Mouse (Mus musculus): ENCODE measurements around the gene Anxa9. TPM values are rescaled to one million over a fixed set of nuclear protein-coding genes. Genes with fewer than 3 reads are reported as not detected.

Gene Anxa9
- total and polyA plus RNA-seq, 3 experiments = 1.5 to 4.1 (median 2.5) TPM

DNA sequence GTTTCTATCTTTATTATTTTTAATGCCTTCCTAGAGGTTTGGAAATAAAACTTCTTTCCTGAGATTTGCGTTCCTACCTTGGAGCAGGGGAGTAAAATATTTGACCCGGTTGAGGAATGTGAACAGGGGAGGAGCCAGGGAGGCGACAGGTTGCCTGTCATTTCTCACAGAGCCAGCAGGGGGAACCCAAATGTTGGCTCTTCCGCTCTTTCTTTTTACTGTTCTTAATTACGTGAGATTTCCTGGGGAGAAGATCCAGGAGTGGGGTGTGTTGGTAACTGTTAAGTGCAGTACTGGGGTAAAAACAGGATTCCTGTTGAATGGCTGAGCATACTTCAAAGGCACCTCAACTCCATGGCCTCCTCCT lies 10.9 kb downstream of the Anxa9 start:
- Histone ChIP-seq H3K4me3 (replicated peaks in 1 of 3; ENCODE audit: low read depth in 2 of 3, low read length in 2 of 3, poor library complexity in 1 of 3) (no peak overlapping the region), H3K4me1 (ENCODE audit: control insufficient read depth in 1 of 2, insufficient read depth in 2 of 2) (peaks cover 0 to 23% of the 10 kb centered on the region in 2 experiments; a peak in 3 of 4 replicates), H3K36me3 (replicated peaks in 1 of 2; ENCODE audit: control insufficient read depth in 1 of 2, insufficient read depth in 1 of 2, low read length in 1 of 2) (peaks cover 24 to 65% of the 10 kb centered on the region in 2 experiments), H3K9me3 (replicated peaks; ENCODE audit: low read length) (no peaks in the 10 kb centered on the region), H3K27ac (ENCODE audit: insufficient read depth, low read depth) (no peak overlapping the region), H3K27me3 (replicated peaks) (no peaks in the 10 kb centered on the region), H3K4me2 (ENCODE audit: insufficient read depth, low read depth, poor library complexity, severe bottlenecking) (no peak overlapping the region), H3K9ac (ENCODE audit: insufficient read depth, low read depth) (no peak overlapping the region), H3K79me2 (replicated peaks; ENCODE audit: control insufficient read depth, extremely low read depth, insufficient read depth, poor library complexity, severe bottlenecking) (no peaks in the 10 kb centered on the region)
- in situ Hi-C loops (cut with MboI; ENCODE audit: low pct_ligation_motif_present, low pct_unique_long_range_greater_than_20kb, low sequenced_read_pairs) (no loop called here), dilution Hi-C loops (cut with MboI; ENCODE audit: extremely low pct_ligation_motif_present, extremely low pct_unique_long_range_greater_than_20kb, low sequenced_read_pairs) (no loop called here)
- DNase-seq (ENCODE audit: extremely low read depth) = peak; percentile 48
- no peak for TF ChIP-seq ZNF384 (IDR thresholded peaks at IDR 0.05; ENCODE audit: low read depth, low read length)
- no peak for TF ChIP-seq POLR2AphosphoS2 (IDR thresholded peaks at IDR 0.05; ENCODE audit: low read depth, low read length)
- TF ChIP-seq CTCF (conservative IDR thresholded peaks at IDR 0.05 in 1 of 2, IDR thresholded peaks at IDR 0.05 in 1 of 2; ENCODE audit: low read depth in 2 of 2, low read length in 2 of 2) = peak; percentile 57 to 76
- TF ChIP-seq EP300 (IDR thresholded peaks at IDR 0.05; ENCODE audit: low read length) = no peak
- TF ChIP-seq RAD21 (IDR thresholded peaks at IDR 0.05; ENCODE audit: low read depth, low read length) = peak; percentile 55
- no peak for TF ChIP-seq MAFK (IDR thresholded peaks at IDR 0.05; ENCODE audit: insufficient replicate concordance, low read length)
- TF ChIP-seq USF2 (conservative IDR thresholded peaks at IDR 0.05; ENCODE audit: low read depth, low read length) = no peak
- TF ChIP-seq CHD2 (IDR thresholded peaks at IDR 0.05; ENCODE audit: low read length) = no peak
- no peak for TF ChIP-seq USF1 (IDR thresholded peaks at IDR 0.05; ENCODE audit: low read depth, low read length)
- no peak for TF ChIP-seq RCOR1 (conservative IDR thresholded peaks at IDR 0.05; ENCODE audit: low read depth, low read length)
- TF ChIP-seq MXI1 (IDR thresholded peaks at IDR 0.05; ENCODE audit: low read depth, low read length) = no peak
- TF ChIP-seq ELF1 (IDR thresholded peaks at IDR 0.05; ENCODE audit: low read depth, low read length) = 0 out of 2 replicates have a peak, but pooled peaks have one; percentile 26
- no peak for TF ChIP-seq PAX5 (IDR thresholded peaks at IDR 0.05; ENCODE audit: low read length)
- TF ChIP-seq SMC3 (IDR thresholded peaks at IDR 0.05; ENCODE audit: low read depth, low read length) = peak; percentile 55
- no peak for TF ChIP-seq JUND (conservative IDR thresholded peaks at IDR 0.05; ENCODE audit: low read depth, low read length)
- no peak for TF ChIP-seq ETS1 (conservative IDR thresholded peaks at IDR 0.05; ENCODE audit: low read depth, low read length)
- TF ChIP-seq IRF4 (IDR thresholded peaks at IDR 0.05; ENCODE audit: low read depth, low read length) = no peak
- no peak for TF ChIP-seq CHD1 (IDR thresholded peaks at IDR 0.05; ENCODE audit: low read depth, low read length)
- no peak for TF ChIP-seq BHLHE40 (IDR thresholded peaks at IDR 0.05; ENCODE audit: low read depth, low read length)
- no peak for TF ChIP-seq KAT2A (IDR thresholded peaks at IDR 0.05; ENCODE audit: insufficient replicate concordance, low read length)
- TF ChIP-seq POLR2A (IDR thresholded peaks at IDR 0.05; ENCODE audit: low read depth, low read length) = no peak

DNA sequence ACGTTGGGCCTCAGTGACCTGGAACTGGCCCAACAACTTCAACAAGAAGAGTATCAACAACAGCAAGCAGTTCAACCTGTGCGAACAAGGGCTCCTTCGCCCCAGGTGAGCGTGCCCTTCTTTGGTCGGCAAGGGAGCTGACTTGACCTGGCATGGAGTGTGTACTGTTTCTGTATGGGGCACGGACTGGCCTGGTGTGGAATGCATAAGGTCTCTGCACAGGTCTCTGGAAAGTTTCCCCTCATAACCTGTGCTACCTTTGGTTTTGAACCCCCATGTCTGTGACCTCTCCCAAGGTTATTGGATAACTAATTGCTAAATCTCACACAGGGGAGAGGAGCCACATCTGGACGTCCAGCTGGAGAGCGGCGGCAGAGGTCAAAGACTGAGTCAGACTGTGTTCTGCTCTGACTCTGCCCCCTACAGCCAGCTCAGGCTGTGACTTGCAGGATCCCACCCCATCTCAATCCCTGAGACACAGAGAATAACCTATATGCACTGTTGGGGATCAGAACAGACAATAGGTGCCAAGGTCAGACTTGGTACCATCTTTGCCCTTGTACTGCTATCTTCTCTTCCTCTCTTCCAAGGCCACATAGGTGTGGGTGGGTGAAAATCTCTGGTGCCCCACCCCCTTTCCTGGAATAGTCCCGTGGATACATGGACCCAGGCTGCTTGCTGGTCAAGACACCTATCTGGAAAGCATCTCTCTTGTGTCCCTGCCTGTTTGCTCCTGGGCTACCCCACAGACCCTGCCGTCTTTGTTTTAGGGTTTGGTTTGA lies 11.5 kb downstream of the Anxa9 start:
- no peak for DNase-seq (ENCODE audit: extremely low read depth)
- dilution Hi-C loops (cut with MboI; ENCODE audit: extremely low pct_ligation_motif_present, extremely low pct_unique_long_range_greater_than_20kb, low sequenced_read_pairs) (no loop called here), in situ Hi-C loops (cut with MboI; ENCODE audit: low pct_ligation_motif_present, low pct_unique_long_range_greater_than_20kb, low sequenced_read_pairs) (no loop called here)
- Histone ChIP-seq H3K4me3 (replicated peaks in 1 of 3; ENCODE audit: low read depth in 2 of 3, low read length in 2 of 3, poor library complexity in 1 of 3) (no peak overlapping the region), H3K36me3 (replicated peaks in 1 of 2; ENCODE audit: control insufficient read depth in 1 of 2, insufficient read depth in 1 of 2, low read length in 1 of 2) (peaks cover 24 to 65% of the 10 kb centered on the region in 2 experiments), H3K4me2 (ENCODE audit: insufficient read depth, low read depth, poor library complexity, severe bottlenecking) (no peak overlapping the region), H3K27ac (ENCODE audit: insufficient read depth, low read depth) (no peak overlapping the region), H3K4me1 (ENCODE audit: control insufficient read depth in 1 of 2, insufficient read depth in 2 of 2) (peaks cover 0 to 23% of the 10 kb centered on the region in 2 experiments; a peak in 3 of 4 replicates), H3K79me2 (replicated peaks; ENCODE audit: control insufficient read depth, extremely low read depth, insufficient read depth, poor library complexity, severe bottlenecking) (no peaks in the 10 kb centered on the region), H3K9ac (ENCODE audit: insufficient read depth, low read depth) (no peak overlapping the region), H3K27me3 (replicated peaks) (no peaks in the 10 kb centered on the region), H3K9me3 (replicated peaks; ENCODE audit: low read length) (no peaks in the 10 kb centered on the region)
- TF ChIP-seq JUN (IDR thresholded peaks at IDR 0.05; ENCODE audit: insufficient read depth, low read depth, low read length) (no peak), ZMIZ1 (IDR thresholded peaks at IDR 0.05; ENCODE audit: low read depth, low read length) (no peak), IRF4 (IDR thresholded peaks at IDR 0.05; ENCODE audit: low read depth, low read length) (no peak), E2F4 (IDR thresholded peaks at IDR 0.05; ENCODE audit: insufficient replicate concordance, low read depth, low read length) (no peak), BHLHE40 (IDR thresholded peaks at IDR 0.05; ENCODE audit: low read depth, low read length) (no peak), ZNF384 (IDR thresholded peaks at IDR 0.05; ENCODE audit: low read depth, low read length) (no peak), PAX5 (IDR thresholded peaks at IDR 0.05; ENCODE audit: low read length) (no peak), RCOR1 (conservative IDR thresholded peaks at IDR 0.05; ENCODE audit: low read depth, low read length) (no peak), ETS1 (conservative IDR thresholded peaks at IDR 0.05; ENCODE audit: low read depth, low read length) (no peak), MEF2A (IDR thresholded peaks at IDR 0.05; ENCODE audit: borderline replicate concordance, low read depth, low read length) (no peak)

Measured in CH12.LX (cell line).